Mouse (Mus musculus): Measurements from ENCODE around the gene Gm1604a. TPM values are rescaled to one million over a fixed set of nuclear protein-coding genes. Genes with fewer than 3 reads are reported as not detected.
"Not testable (repeated sequence)": the region's sequence is repeated elsewhere in the genome, so short reads cannot be mapped to it uniquely, and the experiment has no call there.

Gm1604a gene
- polyA plus RNA-seq, 1 experiment from 2014 or later, result 0.30 TPM

- H3K27me3 ChIP-seq; ATAC-seq (ENCODE audit: low FRiP score, low read depth); H3K4me1 ChIP-seq (replicated peaks); H3K4me2 ChIP-seq; H3K36me3 ChIP-seq; H3K9me3 ChIP-seq; H3K27ac ChIP-seq (replicated peaks); H3K9ac ChIP-seq; H3K4me3 ChIP-seq: not testable (repeated sequence)
- no CpG with 5 or more reads among the region's 7 CpGs for WGBS
These were observed 15.9 kb upstream of the Gm1604a start for GRCm38 (mm10) chr17:7009440-7009839.

- not testable (repeated sequence) for H3K9me3 ChIP-seq; H3K4me1 ChIP-seq (replicated peaks); H3K27ac ChIP-seq (replicated peaks); H3K9ac ChIP-seq; ATAC-seq (ENCODE audit: low FRiP score, low read depth); H3K36me3 ChIP-seq; H3K27me3 ChIP-seq; H3K4me3 ChIP-seq; H3K4me2 ChIP-seq
- 85% methylated on average over 6 of the region's 9 CpGs for WGBS
These were observed 15.5 kb upstream of the Gm1604a start for GRCm38 (mm10) chr17:7009901-7010300.

- not testable (repeated sequence) for H3K36me3 ChIP-seq; H3K27ac ChIP-seq (replicated peaks); H3K4me1 ChIP-seq (replicated peaks); H3K27me3 ChIP-seq; H3K4me3 ChIP-seq; H3K9me3 ChIP-seq; H3K4me2 ChIP-seq; H3K9ac ChIP-seq; ATAC-seq (ENCODE audit: low FRiP score, low read depth)
- no CpG with 5 or more reads among the region's 1 CpGs for WGBS
These were observed 11.2 kb upstream of the Gm1604a start for GRCm38 (mm10) chr17:7014190-7014589.

- not testable (repeated sequence) for H3K4me2 ChIP-seq; H3K9me3 ChIP-seq; H3K4me3 ChIP-seq; H3K27me3 ChIP-seq; H3K4me1 ChIP-seq (replicated peaks); H3K36me3 ChIP-seq; H3K27ac ChIP-seq (replicated peaks); H3K9ac ChIP-seq
- 28% methylated on average over 3 of the region's 14 CpGs for WGBS
- ATAC-seq (ENCODE audit: low FRiP score, low read depth), result peak; percentile 24; the same call in 1 of the 2 replicates
These were observed 487 bp downstream of the Gm1604a start for GRCm38 (mm10) chr17:7025764-7026346.

GRCm38 (mm10) chr17:7030204-7030603 is 4.8 kb downstream of the Gm1604a start:
- WGBS, result 70% methylated on average over 5 of the region's 7 CpGs
- H3K4me1 ChIP-seq (replicated peaks); H3K9me3 ChIP-seq; H3K9ac ChIP-seq; H3K4me2 ChIP-seq; H3K27ac ChIP-seq (replicated peaks); H3K27me3 ChIP-seq; H3K4me3 ChIP-seq; ATAC-seq (ENCODE audit: low FRiP score, low read depth); H3K36me3 ChIP-seq: not testable (repeated sequence)

GRCm38 (mm10) chr17:7030622-7031174 is 5.3 kb downstream of the Gm1604a start:
- H3K36me3 ChIP-seq; H3K27ac ChIP-seq (replicated peaks); ATAC-seq (ENCODE audit: low FRiP score, low read depth); H3K4me1 ChIP-seq (replicated peaks); H3K4me3 ChIP-seq; H3K4me2 ChIP-seq; H3K9ac ChIP-seq; H3K27me3 ChIP-seq; H3K9me3 ChIP-seq: not testable (repeated sequence)
- WGBS, result 66% methylated on average over 3 of the region's 6 CpGs

- not testable (repeated sequence) for H3K9me3 ChIP-seq; H3K4me1 ChIP-seq (replicated peaks); H3K36me3 ChIP-seq; H3K9ac ChIP-seq; H3K27me3 ChIP-seq; H3K4me3 ChIP-seq; H3K27ac ChIP-seq (replicated peaks); H3K4me2 ChIP-seq
- WGBS, result 56% methylated on average over 3 of the region's 17 CpGs
- ATAC-seq (ENCODE audit: low FRiP score, low read depth), result peak; percentile 67
These were observed 8.1 kb downstream of the Gm1604a start for GRCm38 (mm10) chr17:7033192-7034166.

- 15% methylated on average over 2 of the region's 4 CpGs for WGBS
- H3K4me2 ChIP-seq; ATAC-seq (ENCODE audit: low FRiP score, low read depth); H3K9me3 ChIP-seq; H3K4me1 ChIP-seq (replicated peaks); H3K4me3 ChIP-seq; H3K9ac ChIP-seq; H3K27me3 ChIP-seq; H3K36me3 ChIP-seq; H3K27ac ChIP-seq (replicated peaks): not testable (repeated sequence)
These were observed 43.7 kb downstream of the Gm1604a start for GRCm38 (mm10) chr17:7068997-7069539.

GRCm38 (mm10) chr17:7069561-7070240 is 44.3 kb downstream of the Gm1604a start:
- not testable (repeated sequence) for H3K27ac ChIP-seq (replicated peaks); ATAC-seq (ENCODE audit: low FRiP score, low read depth)
- WGBS, result 54% methylated on average over 5 of the region's 7 CpGs

GRCm38 (mm10) chr17:7074494-7074893 is 49.1 kb downstream of the Gm1604a start:
- WGBS, result 45% methylated on average over 3 of the region's 3 CpGs
- ATAC-seq (ENCODE audit: low FRiP score, low read depth), result peak; percentile 25; the same call in 1 of the 2 replicates
- not testable (repeated sequence) for H3K27ac ChIP-seq (replicated peaks); H3K27me3 ChIP-seq; H3K4me2 ChIP-seq; H3K4me3 ChIP-seq; H3K9me3 ChIP-seq; H3K36me3 ChIP-seq; H3K9ac ChIP-seq; H3K4me1 ChIP-seq (replicated peaks)

More at GRCm38 (mm10) chr17:7069561-7070240, 44.3 kb downstream of the Gm1604a start:
- not testable (repeated sequence) for H3K9me3 ChIP-seq; H3K9ac ChIP-seq; H3K4me1 ChIP-seq (replicated peaks); H3K4me2 ChIP-seq; H3K36me3 ChIP-seq; H3K27me3 ChIP-seq; H3K4me3 ChIP-seq

- H3K27ac ChIP-seq (replicated peaks); H3K4me1 ChIP-seq (replicated peaks); ATAC-seq (ENCODE audit: low FRiP score, low read depth); H3K9me3 ChIP-seq; H3K27me3 ChIP-seq; H3K4me2 ChIP-seq; H3K9ac ChIP-seq; H3K4me3 ChIP-seq; H3K36me3 ChIP-seq: not testable (repeated sequence)
- 90% methylated on average over 5 of the region's 6 CpGs for WGBS
These were observed 50.2 kb downstream of the Gm1604a start for GRCm38 (mm10) chr17:7075519-7075918.

- not testable (repeated sequence) for H3K27ac ChIP-seq (replicated peaks); ATAC-seq (ENCODE audit: low FRiP score, low read depth); H3K9me3 ChIP-seq; H3K4me3 ChIP-seq; H3K27me3 ChIP-seq; H3K4me1 ChIP-seq (replicated peaks); H3K9ac ChIP-seq; H3K36me3 ChIP-seq; H3K4me2 ChIP-seq
- 0% methylated on average over 1 of the region's 4 CpGs for WGBS
These were observed 54.2 kb downstream of the Gm1604a start for GRCm38 (mm10) chr17:7079558-7079957.
